Mouse (Mus musculus) testis, adult 2 months (tissue): ENCODE results near the gene Tectb. TPM values are rescaled to one million over a fixed set of nuclear protein-coding genes. Genes with fewer than 3 reads are reported as not detected.

Source experiments
- H3K27ac ChIP-seq: fragments of 200-500 bp; 2 replicates; pipeline ENCODE4 v1.5.1; 2012; ENCODE audit warnings: low read depth, low read length; ENCODE audit not compliant: control insufficient read depth, insufficient read depth
- H3K27me3 ChIP-seq: fragments of 200-500 bp; 2 replicates; pipeline ENCODE4 v1.6.1; 2012; ENCODE audit warnings: mild to moderate bottlenecking, low read length, moderate library complexity; ENCODE audit not compliant: control insufficient read depth, insufficient read depth
- H3K36me3 ChIP-seq: fragments of 200-500 bp; 2 replicates; pipeline ENCODE4 v1.6.1; 2012; ENCODE audit warnings: mild to moderate bottlenecking, low read length; ENCODE audit not compliant: control insufficient read depth, insufficient read depth
- H3K4me1 ChIP-seq: fragments of 200-500 bp; 2 replicates; pipeline ENCODE4 v1.6.1; 2012; ENCODE audit warnings: low read length; ENCODE audit not compliant: control insufficient read depth, insufficient read depth
- H3K4me3 ChIP-seq: fragments of 200-500 bp; 2 replicates; pipeline ENCODE4 v1.5.1; 2012; ENCODE audit warnings: low read depth, mild to moderate bottlenecking, low read length, moderate library complexity, mixed read lengths; ENCODE audit not compliant: control insufficient read depth
- CTCF ChIP-seq: fragments of 200-500 bp; IDR thresholded peaks from 2 replicates; pipeline ENCODE4 v1.5.1; 2012; ENCODE audit warnings: low read depth, mild to moderate bottlenecking, inconsistent platforms, low read length, moderate library complexity; ENCODE audit not compliant: control insufficient read depth, insufficient read depth, insufficient replicate concordance
- POLR2A ChIP-seq: fragments of 200-500 bp; IDR thresholded peaks from 2 replicates; pipeline ENCODE4 v1.6.1; 2012; ENCODE audit warnings: low read depth, mild to moderate bottlenecking, inconsistent platforms, low read length, moderate library complexity; ENCODE audit not compliant: control insufficient read depth
- polyA plus RNA-seq: library from polyadenylated mRNA; depleted of rRNA; stranded (reverse); fragments of >200 nt; gene quantifications from 2 replicates; pipeline ENCODE4 v1.2.3, GENCODE M21; 2012

Tectb gene
- polyA plus RNA-seq, 1 experiment, result 0.30 TPM

DNA sequence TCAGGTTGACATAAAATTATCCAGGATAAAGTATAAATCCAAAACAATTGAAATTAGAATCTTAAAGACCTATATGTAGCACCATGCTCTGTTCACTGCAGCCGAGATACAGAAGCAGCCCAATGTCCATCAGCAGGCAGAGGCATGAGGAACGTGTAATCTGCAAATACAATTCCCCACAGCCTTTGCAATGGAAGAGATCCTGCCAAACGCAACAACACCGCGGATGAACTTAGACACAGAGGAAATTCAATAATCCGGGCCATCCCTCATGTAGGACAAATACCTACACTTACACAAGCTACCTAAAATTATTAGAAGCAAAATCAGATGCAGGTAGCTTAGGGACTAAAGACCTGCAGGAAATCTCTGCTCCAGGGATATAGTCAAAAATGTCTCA is 27.6 kb upstream of the Tectb start:
- H3K27ac ChIP-seq, result no peak overlapping the region
- H3K36me3 ChIP-seq, result no peaks in the 10 kb centered on the region
- no peaks in the 10 kb centered on the region for H3K27me3 ChIP-seq
- H3K4me3 ChIP-seq, result no peak overlapping the region
- TF ChIP-seq CTCF, result no peak
- TF ChIP-seq POLR2A, result no peak
- no peaks in the 10 kb centered on the region for H3K4me1 ChIP-seq

GRCm38 (mm10) chr19:55157029-55157428 is 23.5 kb upstream of the Tectb start:
- no peak overlapping the region for H3K27ac ChIP-seq
- no peak for TF ChIP-seq POLR2A
- TF ChIP-seq CTCF, result no peak
- H3K4me1 ChIP-seq, result no peaks in the 10 kb centered on the region
- H3K27me3 ChIP-seq, result no peaks in the 10 kb centered on the region
- H3K4me3 ChIP-seq, result no peak overlapping the region
- no peaks in the 10 kb centered on the region for H3K36me3 ChIP-seq

DNA sequence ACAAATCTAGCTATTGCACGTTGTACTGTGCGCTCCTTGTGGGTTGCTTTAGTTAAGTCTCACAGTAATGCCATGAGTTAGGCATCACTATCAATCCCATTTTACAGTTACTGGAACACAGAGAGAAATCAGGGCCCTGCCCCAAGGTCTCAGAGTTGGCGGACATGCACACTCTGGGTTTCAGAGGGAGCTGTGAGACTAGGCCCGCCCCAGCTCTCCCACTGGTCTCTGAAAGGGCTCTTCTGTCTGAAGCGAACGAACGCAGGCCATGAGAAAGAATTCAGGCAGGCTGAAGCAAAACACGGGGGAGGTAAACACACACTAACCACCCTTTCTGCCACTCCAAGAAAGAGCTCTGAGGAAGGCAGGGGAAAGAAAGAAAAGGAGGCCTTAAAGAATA is 21.9 kb upstream of the Tectb start:
- no peak for TF ChIP-seq POLR2A
- Histone ChIP-seq H3K4me3 (no peak overlapping the region), H3K27ac (peak overlapping the region; percentile 70), H3K27me3 (no peaks in the 10 kb centered on the region), H3K36me3 (no peaks in the 10 kb centered on the region), H3K4me1 (no peaks in the 10 kb centered on the region)

DNA sequence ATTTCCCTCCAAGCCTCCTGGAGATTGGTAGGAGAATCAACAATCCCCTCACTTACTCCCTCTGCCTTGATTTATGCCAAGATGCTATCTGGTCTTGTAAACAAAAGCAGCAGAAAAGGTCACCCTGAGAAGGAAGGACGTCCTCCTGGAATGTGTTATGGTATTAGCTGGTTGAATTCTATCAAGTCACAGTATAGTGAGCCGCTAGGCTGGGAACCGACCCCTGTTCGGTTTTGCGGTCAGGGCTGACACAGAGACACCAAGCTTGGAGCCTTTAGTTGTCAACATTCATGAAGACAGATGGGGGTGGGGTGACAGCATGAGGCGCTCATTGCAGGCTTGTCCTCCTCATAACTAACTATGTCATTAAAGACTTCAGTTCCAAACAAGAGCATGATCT is 20.7 kb upstream of the Tectb start:
- Histone ChIP-seq H3K36me3 (no peaks in the 10 kb centered on the region), H3K27me3 (no peaks in the 10 kb centered on the region), H3K4me3 (no peak overlapping the region), H3K4me1 (no peaks in the 10 kb centered on the region), H3K27ac (no peak overlapping the region)
- TF ChIP-seq POLR2A (no peak), CTCF (no peak)

GRCm38 (mm10) chr19:55162271-55162670 is 18.3 kb upstream of the Tectb start:
- H3K4me3 ChIP-seq, result no peak overlapping the region
- no peaks in the 10 kb centered on the region for H3K27me3 ChIP-seq
- TF ChIP-seq POLR2A, result no peak
- no peak for TF ChIP-seq CTCF
- H3K36me3 ChIP-seq, result no peaks in the 10 kb centered on the region
- H3K27ac ChIP-seq, result no peak overlapping the region
- H3K4me1 ChIP-seq, result no peaks in the 10 kb centered on the region

DNA sequence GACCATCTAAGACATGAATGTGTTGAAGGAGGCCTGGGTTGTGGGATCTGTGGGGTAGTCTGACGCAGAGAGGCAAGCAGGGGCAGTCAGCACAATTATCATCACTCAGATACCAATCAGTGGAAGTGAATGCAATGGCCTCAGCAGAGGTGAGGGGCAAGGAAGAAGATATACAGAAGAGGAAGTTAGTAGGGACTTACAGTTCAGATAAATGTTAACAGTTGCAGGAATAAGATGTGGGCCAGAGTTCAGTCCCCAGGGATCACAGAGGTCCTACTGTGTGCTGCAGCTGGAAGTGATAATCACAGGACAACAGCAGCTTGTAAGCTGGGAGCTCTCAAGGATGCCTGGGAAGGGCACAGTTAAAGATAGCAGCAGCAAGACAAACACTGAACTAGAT is 16.4 kb upstream of the Tectb start:
- Histone ChIP-seq H3K36me3 (no peaks in the 10 kb centered on the region), H3K27ac (peak overlapping the region; percentile 32; the same call in 1 of the 2 replicates)
- TF ChIP-seq CTCF (no peak), POLR2A (no peak)

GRCm38 (mm10) chr19:55165183-55165865 is 15.2 kb upstream of the Tectb start:
- H3K4me1 ChIP-seq, result no peaks in the 10 kb centered on the region
- H3K36me3 ChIP-seq, result no peaks in the 10 kb centered on the region

More for the DNA sequence above, 16.4 kb upstream of the Tectb start:
- Histone ChIP-seq H3K27me3 (no peaks in the 10 kb centered on the region), H3K4me3 (no peak overlapping the region), H3K4me1 (no peaks in the 10 kb centered on the region)

More at GRCm38 (mm10) chr19:55165183-55165865, 15.2 kb upstream of the Tectb start:
- Histone ChIP-seq H3K27ac (no peak overlapping the region), H3K27me3 (no peaks in the 10 kb centered on the region), H3K4me3 (no peak overlapping the region)
- no peak for TF ChIP-seq POLR2A
- TF ChIP-seq CTCF, result no peak
